Mouse (Mus musculus) limb, embryonic 14.5 days (tissue): ENCODE measurements around the gene Tbc1d2. TPM values are rescaled to one million over a fixed set of nuclear protein-coding genes. Genes with fewer than 3 reads are reported as not detected.

Source experiments
- ATAC-seq: fragments of 200-750 bp; cut with Nextera tagmentation; 2 replicates; pipeline ENCODE4 v1.8.0; 2017; ENCODE audit warnings: low read depth, moderate number of reproducible peaks, moderate TSS enrichment; ENCODE audit not compliant: low FRiP score
- DNase-seq: peaks from one replicate; pipeline ENCODE4 v3.0.0-alpha.2; 2015; ENCODE audit warnings: low spot score
- H3K27ac ChIP-seq: fragments of 300-500 bp; sonication (generic); replicated peaks from 2 replicates; pipeline ENCODE4 v1.5.1; 2014; ENCODE audit warnings: low read depth, mild to moderate bottlenecking, low read length, moderate library complexity, mixed read lengths
- H3K27me3 ChIP-seq: fragments of 300-500 bp; sonication (generic); 2 replicates; pipeline ENCODE4 v1.6.1; 2014; ENCODE audit warnings: low read length, mixed read lengths; ENCODE audit not compliant: control insufficient read depth, insufficient read depth
- H3K36me3 ChIP-seq: fragments of 300-500 bp; sonication (generic); 2 replicates; pipeline ENCODE4 v1.6.1; 2014; ENCODE audit warnings: mild to moderate bottlenecking, low read length, moderate library complexity, mixed read lengths; ENCODE audit not compliant: control insufficient read depth, insufficient read depth
- H3K4me1 ChIP-seq: fragments of 300-500 bp; sonication (generic); 2 replicates; pipeline ENCODE4 v1.6.1; 2014; ENCODE audit warnings: antibody characterized with exemption, low read length, mixed read lengths; ENCODE audit not compliant: control insufficient read depth, insufficient read depth
- H3K4me2 ChIP-seq: fragments of 300-500 bp; sonication (generic); replicated peaks from 2 replicates; pipeline ENCODE4 v1.6.1; 2014; ENCODE audit warnings: low read depth, mild to moderate bottlenecking, low read length, moderate library complexity; ENCODE audit not compliant: severe bottlenecking
- H3K4me3 ChIP-seq: fragments of 300-500 bp; sonication (generic); replicated peaks from 2 replicates; pipeline ENCODE4 v1.5.1; 2014; ENCODE audit warnings: low read length
- H3K9ac ChIP-seq: fragments of 300-500 bp; sonication (generic); 2 replicates; pipeline ENCODE4 v1.6.1; 2014; ENCODE audit warnings: mild to moderate bottlenecking, low read depth, low read length, moderate library complexity; ENCODE audit not compliant: severe bottlenecking
- H3K9me3 ChIP-seq: fragments of 300-500 bp; sonication (generic); 2 replicates; pipeline ENCODE4 v1.6.1; 2016; ENCODE audit warnings: low read length; ENCODE audit not compliant: control insufficient read depth
- POLR2A ChIP-seq: fragments of 200-500 bp; IDR thresholded peaks from 2 replicates; pipeline ENCODE4 v1.8.0; 2012; ENCODE audit warnings: inconsistent platforms, mild to moderate bottlenecking, moderate library complexity, borderline replicate concordance; ENCODE audit not compliant: insufficient read depth, insufficient read length; ENCODE audit errors: extremely low read depth
- WGBS: fragments of 180-500 bp; shearing (Covaris S2); extraction: QIAGEN DNeasy Blood & Tissue Kit; methylation state at CpG from one replicate; pipeline ENCODE4 v1.1.7; 2014; 5-methylcytosine and 5-hydroxymethylcytosine counted together
- polyA plus RNA-seq, 2 experiments: library from polyadenylated mRNA; depleted of rRNA in 1 of 2; stranded (reverse) in 1 of 2; unstranded in 1 of 2; fragments of >200 nt; fragmentation: Nextera tagmentation in 1 of 2; extraction: Ambion mirVana in 1 of 2; gene quantifications; 2 replicates each; pipeline versions ENCODE4 v1.2.1 to v1.2.3; 2012 to 2014

The Tbc1d2 gene
- polyA plus RNA-seq, 2 experiments = 1.5 to 2.1 TPM

- Histone ChIP-seq H3K36me3 (no peaks in the 10 kb centered on the region), H3K4me1 (no peaks in the 10 kb centered on the region; the same call in 1 of the 2 replicates), H3K9me3 (no peaks in the 10 kb centered on the region), H3K4me3 (no peak overlapping the region), H3K27me3 (peaks cover 18% of the 10 kb centered on the region), H3K27ac (no peak overlapping the region), H3K4me2 (no peak overlapping the region), H3K9ac (no peak overlapping the region)
- WGBS = 62% methylated on average over 10 of the region's 10 CpGs
- no peak for TF ChIP-seq POLR2A
- ATAC-seq (no peak), DNase-seq (no peak)
These were observed 51.9 kb downstream of the Tbc1d2 start for GRCm38 (mm10) chr4:46598111-46598510.

GRCm38 (mm10) chr4:46597286-46597961 lies 52.6 kb downstream of the Tbc1d2 start:
- no peak overlapping the region for H3K4me2 ChIP-seq
- no peak overlapping the region for H3K9ac ChIP-seq
- no peaks in the 10 kb centered on the region for H3K9me3 ChIP-seq
- no peaks in the 10 kb centered on the region; the same call in 1 of the 2 replicates for H3K4me1 ChIP-seq
- DNase-seq (no peak), ATAC-seq (no peak)
- no peak overlapping the region for H3K4me3 ChIP-seq
- 68% methylated on average over 11 of the region's 11 CpGs for whole genome bisulfite sequencing
- no peak for TF ChIP-seq POLR2A
- H3K27ac ChIP-seq = no peak overlapping the region
- peaks cover 18% of the 10 kb centered on the region for H3K27me3 ChIP-seq
- no peaks in the 10 kb centered on the region for H3K36me3 ChIP-seq

GRCm38 (mm10) chr4:46596398-46596797 lies 53.6 kb downstream of the Tbc1d2 start:
- H3K4me1 ChIP-seq = no peaks in the 10 kb centered on the region; the same call in 1 of the 2 replicates
- WGBS = 68% methylated on average over 6 of the region's 6 CpGs
- no peak overlapping the region for H3K27ac ChIP-seq
- no peak for TF ChIP-seq POLR2A
- H3K4me2 ChIP-seq = no peak overlapping the region
- H3K9me3 ChIP-seq = no peaks in the 10 kb centered on the region
- H3K9ac ChIP-seq = no peak overlapping the region
- no peak for DNase-seq
- peaks cover 15% of the 10 kb centered on the region for H3K27me3 ChIP-seq
- no peak overlapping the region for H3K4me3 ChIP-seq
- H3K36me3 ChIP-seq = no peaks in the 10 kb centered on the region
- no peak for ATAC-seq

- no peaks in the 10 kb centered on the region for H3K27me3 ChIP-seq
- no peak overlapping the region for H3K27ac ChIP-seq
- no peak for TF ChIP-seq POLR2A
- WGBS = 68% methylated on average over 5 of the region's 5 CpGs
- ATAC-seq (no peak), DNase-seq (no peak)
- no peak overlapping the region for H3K4me3 ChIP-seq
- H3K9ac ChIP-seq = no peak overlapping the region
- no peak overlapping the region for H3K4me2 ChIP-seq
- no peaks in the 10 kb centered on the region for H3K36me3 ChIP-seq
- H3K4me1 ChIP-seq = no peaks in the 10 kb centered on the region
- H3K9me3 ChIP-seq = no peaks in the 10 kb centered on the region
These were observed 55.9 kb downstream of the Tbc1d2 start for GRCm38 (mm10) chr4:46594131-46594530.

GRCm38 (mm10) chr4:46593472-46593871 lies 56.5 kb downstream of the Tbc1d2 start:
- no peak overlapping the region for H3K4me2 ChIP-seq
- no peak overlapping the region for H3K9ac ChIP-seq
- ATAC-seq = no peak
- H3K9me3 ChIP-seq = no peaks in the 10 kb centered on the region
- H3K27ac ChIP-seq = no peak overlapping the region
- H3K4me3 ChIP-seq = no peak overlapping the region
- TF ChIP-seq POLR2A = no peak
- 23% methylated on average over 6 of the region's 6 CpGs for WGBS
- no peaks in the 10 kb centered on the region for H3K27me3 ChIP-seq
- H3K4me1 ChIP-seq = no peaks in the 10 kb centered on the region
- no peak for DNase-seq
- no peaks in the 10 kb centered on the region for H3K36me3 ChIP-seq
